Mouse (Mus musculus) megakaryocyte, adult 5-6 weeks (primary cell): ENCODE measurements at regions not wholly inside any gene's neighbourhood (a gene's known extent, or its start where the extent isn't known, plus 50 kb on each side); places are given as distances from the start of the nearest gene placed in this dataset.

ENCODE experiments used
- ATAC-seq: 2 replicates; pipeline ENCODE4 v1.8.0; 2016; ENCODE audit warnings: mild to moderate bottlenecking, inconsistent platforms; ENCODE audit not compliant: poor library complexity, severe bottlenecking

- peak; percentile 99 for ATAC-seq
Observed at GRCm38 (mm10) chr5:108903134-108903923, 50.9 kb upstream of the Vmn2r9 start.
